Mouse (Mus musculus): ENCODE results near the gene Gas2l1. TPM values are rescaled to one million over a fixed set of nuclear protein-coding genes. Genes with fewer than 3 reads are reported as not detected.

Gene Gas2l1
- total RNA-seq, 2 experiments from 2014 or later = 17.5 to 18.7 TPM

GRCm38 (mm10) chr11:5008867-5009266, 56.3 kb downstream of the Gas2l1 start:
- intact Hi-C loops (cut with DNase I) = no loop called here
- DNase-seq = no peak

GRCm38 (mm10) chr11:5007186-5007585, 57.9 kb downstream of the Gas2l1 start:
- intact Hi-C loops (cut with DNase I) = no loop called here
- no peak for DNase-seq

GRCm38 (mm10) chr11:5005528-5005927, 59.6 kb downstream of the Gas2l1 start:
- DNase-seq = no peak
- intact Hi-C loops (cut with DNase I) = no loop called here

Small RNA genes lying within 50 kb of the gene (microRNA-seq; reads per million reads assigned to microRNA genes)
- 0 reads per million in 2 experiments for gene Gm47296 (ENCODE audit: borderline number of aligned reads in 2 of 2)

Other genes with a start within 250 kb of the Gas2l1 start
- 10 to 100 TPM; 80.0 to 80.1 TPM for gene Nf2, start 215.8 kb downstream of the Gas2l1 start, total RNA-seq (2021)
- under 1 TPM; 0.43 to 0.69 TPM for gene Nipsnap1, start 191.4 kb downstream of the Gas2l1 start, total RNA-seq (2021)
- gene Thoc5, start 170.0 kb downstream of the Gas2l1 start, total RNA-seq (2021) = 10 to 100 TPM; 16.0 to 17.1 TPM
- gene Nefh, start 117.3 kb downstream of the Gas2l1 start, total RNA-seq (2021) = not detected
- 10 to 100 TPM; 47.4 to 56.0 TPM for gene Ap1b1, start 78.5 kb downstream of the Gas2l1 start, total RNA-seq (2021)
- 1 to 10 TPM; 5.1 to 9.5 TPM for gene Rasl10a, start 7.2 kb downstream of the Gas2l1 start, total RNA-seq (2021)
- 10 to 100 TPM; 21.0 to 28.1 TPM for gene Rhbdd3, start 33.6 kb upstream of the Gas2l1 start, total RNA-seq (2021)
- 10 to 100 TPM; 85.9 to 93.8 TPM for gene Ewsr1, start 33.9 kb upstream of the Gas2l1 start, total RNA-seq (2021)
- 1 to 10 TPM; 2.1 to 3.8 TPM for gene Emid1, start 86.9 kb upstream of the Gas2l1 start, total RNA-seq (2021)
- 10 to 100 TPM; 80.7 to 81.9 TPM for gene Kremen1, start 196.2 kb upstream of the Gas2l1 start, total RNA-seq (2021)

All from heart, postnatal 36 days (tissue).